Mouse (Mus musculus) embryo, embryonic 9.5 days (tissue): ENCODE results near the gene Ppm1l.
A peak's percentile ranks its signal among the peaks of the same experiment; 100 is the strongest.
"Not testable (repeated sequence)": the region's sequence is repeated elsewhere in the genome, so short reads cannot be mapped to it uniquely, and the experiment has no call there.

ENCODE experiments used
- DNase-seq: peaks from one replicate; pipeline ENCODE4 v3.0.0-alpha.2; 2017; ENCODE audit errors: extremely low spot score

Gene Ppm1l

GRCm38 (mm10) chr3:69535941-69536647 is 219.4 kb downstream of the Ppm1l start:
- DNase-seq, result peak; percentile 32

- no peak for DNase-seq
These were observed 226.3 kb downstream of the Ppm1l start for GRCm38 (mm10) chr3:69542962-69543361.

GRCm38 (mm10) chr3:69543730-69544129 is 227.1 kb downstream of the Ppm1l start:
- no peak for DNase-seq

GRCm38 (mm10) chr3:69545017-69545416 is 228.4 kb downstream of the Ppm1l start:
- no peak for DNase-seq

- no peak for DNase-seq
These were observed 232.2 kb downstream of the Ppm1l start for GRCm38 (mm10) chr3:69548704-69549455.

- no peak for DNase-seq
These were observed 232.9 kb downstream of the Ppm1l start for GRCm38 (mm10) chr3:69549602-69550001.

GRCm38 (mm10) chr3:69555511-69555910 is 238.8 kb downstream of the Ppm1l start:
- DNase-seq, result no peak

GRCm38 (mm10) chr3:69556092-69556778 is 239.6 kb downstream of the Ppm1l start:
- DNase-seq, result no peak

GRCm38 (mm10) chr3:69559316-69559974 is 242.8 kb downstream of the Ppm1l start:
- no peak for DNase-seq

- no peak for DNase-seq
These were observed 243.3 kb downstream of the Ppm1l start for GRCm38 (mm10) chr3:69559975-69560330.

- DNase-seq, result no peak
These were observed 245.0 kb downstream of the Ppm1l start for GRCm38 (mm10) chr3:69561686-69562085.

GRCm38 (mm10) chr3:69563406-69563805 is 246.7 kb downstream of the Ppm1l start:
- no peak for DNase-seq

GRCm38 (mm10) chr3:69565586-69565985 is 248.9 kb downstream of the Ppm1l start:
- DNase-seq, result not testable (repeated sequence)

- no peak for DNase-seq
These were observed 255.9 kb downstream of the Ppm1l start for GRCm38 (mm10) chr3:69572561-69572960.

- DNase-seq, result no peak
These were observed 258.9 kb downstream of the Ppm1l start for GRCm38 (mm10) chr3:69575577-69575976.

- no peak for DNase-seq
These were observed 260.1 kb downstream of the Ppm1l start for GRCm38 (mm10) chr3:69576715-69577114.

GRCm38 (mm10) chr3:69578791-69579190 is 262.1 kb downstream of the Ppm1l start:
- no peak for DNase-seq

- no peak for DNase-seq
These were observed 267.1 kb downstream of the Ppm1l start for GRCm38 (mm10) chr3:69583798-69584197.

GRCm38 (mm10) chr3:69588101-69588760 is 271.6 kb downstream of the Ppm1l start:
- DNase-seq, result no peak

- DNase-seq, result no peak
These were observed 276.8 kb downstream of the Ppm1l start for GRCm38 (mm10) chr3:69593426-69593825.

GRCm38 (mm10) chr3:69594071-69594470 is 277.4 kb downstream of the Ppm1l start:
- DNase-seq, result no peak

GRCm38 (mm10) chr3:69596116-69596515 is 279.5 kb downstream of the Ppm1l start:
- DNase-seq, result no peak
